Mouse (Mus musculus) NIH3T3 (cell line): ENCODE data around the gene Pde4b.
A peak's percentile ranks its signal among the peaks of the same experiment; 100 is the strongest.

Experiments used
- DNase-seq: peaks from one replicate; pipeline ENCODE4 v3.0.0-alpha.2; 2012; ENCODE audit warnings: low read depth

The Pde4b gene

GRCm38 (mm10) chr4:102177258-102177657 is 89.9 kb downstream of the Pde4b start:
- DNase-seq: no peak

DNA sequence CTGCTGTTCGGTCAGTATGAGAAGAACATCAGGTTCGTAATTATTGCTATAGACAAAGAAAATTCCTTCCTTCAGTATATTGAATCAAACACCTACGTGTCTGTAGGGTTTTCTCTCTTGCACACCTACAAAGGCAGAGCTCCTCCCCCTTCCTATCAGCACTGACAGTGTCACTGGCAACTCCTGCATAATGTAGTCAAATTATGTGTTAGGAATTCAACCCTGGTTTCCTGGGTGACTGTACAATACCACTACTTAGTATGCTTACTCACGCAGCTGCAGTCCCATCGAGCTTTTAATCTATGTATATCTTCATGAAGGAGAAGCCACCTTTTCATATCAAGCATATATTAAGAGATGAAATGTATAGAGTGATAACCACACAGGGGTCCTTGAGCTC is 99.5 kb downstream of the Pde4b start:
- DNase-seq: no peak

DNA sequence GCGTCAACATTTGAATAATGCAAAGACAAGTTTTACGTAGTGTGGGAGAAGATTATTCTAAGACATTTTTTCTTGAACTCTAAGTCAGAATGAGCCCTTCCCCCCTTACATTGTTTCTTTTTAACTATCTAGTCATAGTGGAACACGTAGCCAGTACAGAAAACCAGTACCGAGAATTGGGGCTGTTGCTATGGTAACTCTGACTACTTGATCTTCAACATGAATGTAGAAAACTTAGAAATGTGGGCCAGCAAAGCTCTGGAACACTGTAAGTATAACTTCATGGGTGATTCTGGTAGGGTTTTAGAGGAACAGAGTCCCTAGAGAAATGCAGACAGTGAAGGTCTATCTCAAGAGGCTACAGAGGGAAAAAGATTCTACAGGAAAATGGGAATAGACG is 110.4 kb downstream of the Pde4b start:
- no peak for DNase-seq

GRCm38 (mm10) chr4:102209773-102210172 is 122.4 kb downstream of the Pde4b start:
- no peak for DNase-seq

DNA sequence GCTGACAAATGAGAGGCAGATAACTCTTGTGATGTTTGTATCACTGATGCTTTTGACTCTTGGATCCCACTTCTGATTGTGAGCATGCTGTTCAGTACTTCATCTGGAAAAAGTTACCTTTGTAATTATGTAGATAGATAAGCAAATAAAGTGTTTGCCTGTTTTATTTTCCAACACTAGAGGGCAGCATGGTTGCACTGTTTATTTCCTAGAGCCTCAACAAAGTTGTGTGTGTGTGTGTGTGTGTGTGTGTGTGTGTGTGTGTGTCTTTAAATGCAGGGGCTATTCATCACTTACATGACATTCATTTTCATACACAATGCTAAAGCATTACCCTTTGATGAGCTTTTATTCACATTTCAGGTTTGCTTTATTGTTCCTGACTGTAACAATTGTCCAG is 139.4 kb downstream of the Pde4b start:
- DNase-seq: peak; percentile 75

DNA sequence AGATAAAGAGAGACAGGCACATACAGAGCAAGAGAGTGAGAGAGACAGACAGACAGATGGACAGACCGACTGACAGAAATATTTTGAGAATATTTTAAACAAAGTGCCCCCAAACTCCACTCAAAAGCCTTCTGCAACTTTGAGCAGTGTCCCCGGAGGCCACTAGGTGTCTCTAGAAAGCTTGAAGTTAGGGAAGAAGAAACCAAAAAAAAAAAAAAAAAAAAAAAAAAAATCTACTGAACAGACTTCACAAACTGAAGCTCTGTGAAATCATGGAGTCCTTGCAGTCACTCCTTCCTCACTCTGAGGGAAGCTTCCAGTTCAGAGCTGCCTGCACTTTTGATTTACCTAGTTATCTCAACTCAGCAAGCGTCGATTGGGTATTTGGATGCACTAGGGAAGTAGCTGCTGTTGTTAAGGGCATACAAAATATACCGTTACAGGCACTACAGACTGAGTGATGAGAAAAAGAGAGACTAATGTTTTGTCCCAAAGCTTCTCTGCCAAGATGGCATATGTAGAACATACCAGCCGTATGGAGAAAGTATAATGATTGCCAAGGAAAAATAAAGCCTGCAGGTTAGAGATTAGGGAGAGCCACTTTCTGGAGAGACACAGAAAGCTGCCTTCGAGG is 141.7 kb downstream of the Pde4b start:
- peak; percentile 69 for DNase-seq

- DNase-seq: no peak
These were observed 143.6 kb downstream of the Pde4b start for GRCm38 (mm10) chr4:102230898-102231297.

DNA sequence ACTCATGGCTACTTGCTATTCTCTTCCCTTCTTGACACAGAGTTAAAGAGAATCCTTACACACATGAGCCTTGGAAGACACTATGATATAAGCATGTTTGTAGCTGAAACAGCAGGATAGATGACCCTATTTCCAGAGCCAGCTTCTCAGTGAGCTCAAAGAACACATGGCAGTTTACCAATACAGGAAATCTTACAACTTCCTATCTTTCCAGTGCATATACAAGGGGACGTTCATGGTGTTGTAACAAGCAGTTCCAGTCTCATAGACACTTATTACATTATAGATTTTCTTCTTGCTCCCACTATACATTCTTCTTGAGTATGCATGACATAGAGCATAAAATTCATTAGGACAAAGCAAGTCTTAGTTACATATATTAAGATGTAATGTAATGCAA is 146.3 kb downstream of the Pde4b start:
- no peak for DNase-seq

- DNase-seq: no peak
These were observed 147.8 kb downstream of the Pde4b start for GRCm38 (mm10) chr4:102235151-102235550.

- DNase-seq: no peak
These were observed 151.8 kb downstream of the Pde4b start for GRCm38 (mm10) chr4:102239102-102239501.

- DNase-seq: no peak
These were observed 152.5 kb downstream of the Pde4b start for GRCm38 (mm10) chr4:102239657-102240390.

DNA sequence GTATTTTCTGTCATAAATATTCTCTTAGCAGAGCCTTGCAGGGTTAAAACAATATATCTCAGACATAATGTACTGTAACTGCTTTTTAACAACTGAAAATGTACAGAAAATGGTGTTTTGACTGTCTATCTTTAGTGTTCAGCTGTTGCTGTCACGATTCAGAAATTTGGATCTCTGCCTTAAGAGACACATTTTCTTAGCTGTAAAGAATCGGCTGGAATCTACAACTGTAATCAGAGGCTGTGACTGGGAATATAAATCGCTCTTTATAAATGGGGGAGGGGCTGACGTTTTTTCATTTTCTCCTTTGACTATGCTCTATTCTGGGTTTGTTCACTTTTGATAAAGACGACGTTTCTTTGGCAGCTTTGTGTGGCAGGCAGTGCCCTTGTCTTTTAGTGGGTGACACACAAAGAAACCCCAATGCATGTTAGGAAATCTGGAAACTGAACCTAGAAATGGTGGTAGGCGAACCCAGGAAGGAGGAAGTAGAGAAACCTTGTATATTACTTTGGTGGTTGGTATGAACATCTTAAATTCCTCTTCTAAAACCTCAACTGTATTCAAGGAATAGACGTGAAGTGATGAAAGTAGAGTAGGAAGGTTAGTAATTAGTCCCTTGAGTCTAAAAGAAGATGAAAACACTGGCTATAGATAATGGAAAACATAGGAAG is 153.5 kb downstream of the Pde4b start:
- DNase-seq: no peak

- no peak for DNase-seq
These were observed 166.7 kb downstream of the Pde4b start for GRCm38 (mm10) chr4:102253994-102254393.

- DNase-seq: no peak
These were observed 167.3 kb downstream of the Pde4b start for GRCm38 (mm10) chr4:102254466-102255294.

DNA sequence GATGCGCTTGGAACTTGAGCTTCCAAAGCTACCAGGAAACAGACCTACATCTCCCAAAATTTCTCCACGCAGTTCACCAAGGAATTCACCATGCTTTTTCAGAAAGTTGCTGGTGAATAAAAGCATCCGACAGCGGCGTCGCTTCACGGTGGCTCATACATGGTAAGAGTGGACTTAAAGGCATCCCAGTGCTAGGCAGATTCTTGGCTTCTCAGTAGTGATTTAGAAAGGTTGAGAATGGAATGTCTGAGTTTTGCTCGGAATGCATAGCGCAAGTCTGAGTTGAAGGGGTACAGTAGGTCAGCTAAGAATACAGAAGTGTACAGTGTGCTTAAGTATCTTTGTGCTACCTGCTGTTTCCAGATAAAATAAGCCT is 167.9 kb downstream of the Pde4b start:
- DNase-seq: no peak

DNA sequence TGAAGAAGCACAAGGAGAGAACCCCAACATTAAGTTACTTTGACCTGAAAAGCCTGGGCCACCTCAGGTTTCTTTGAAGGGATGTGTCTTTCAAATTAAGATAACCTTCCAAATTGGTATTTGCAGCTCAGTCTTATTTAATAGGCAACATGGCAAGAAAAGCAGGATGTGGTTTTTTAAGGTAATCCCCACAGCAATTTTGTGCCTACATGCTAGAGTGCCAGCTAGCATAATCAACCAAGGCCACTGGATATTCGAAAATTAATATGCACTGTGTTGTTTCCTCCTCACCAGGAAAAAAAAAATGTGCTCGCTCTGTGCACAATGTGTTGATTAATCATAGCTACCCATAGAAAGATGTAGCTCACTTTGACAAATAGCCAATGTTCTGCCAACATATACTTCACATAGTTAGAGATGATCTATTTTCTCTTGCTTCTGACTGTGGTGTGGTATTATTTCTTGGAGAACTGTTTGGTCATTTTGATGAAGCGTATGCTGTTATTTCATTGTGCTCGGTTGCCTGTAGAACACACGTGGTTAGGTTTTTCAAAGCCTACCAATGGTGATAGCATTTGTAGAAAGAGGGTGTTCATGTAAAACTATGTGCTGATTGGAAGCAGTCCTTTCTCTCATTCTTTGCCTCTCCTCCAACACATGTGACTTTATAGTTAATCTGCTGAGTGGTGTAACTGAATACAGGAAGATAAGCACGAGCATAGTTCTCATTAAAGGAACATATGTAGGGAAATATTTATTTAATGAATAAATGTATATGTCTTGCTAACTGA is 169.0 kb downstream of the Pde4b start:
- DNase-seq: no peak

DNA sequence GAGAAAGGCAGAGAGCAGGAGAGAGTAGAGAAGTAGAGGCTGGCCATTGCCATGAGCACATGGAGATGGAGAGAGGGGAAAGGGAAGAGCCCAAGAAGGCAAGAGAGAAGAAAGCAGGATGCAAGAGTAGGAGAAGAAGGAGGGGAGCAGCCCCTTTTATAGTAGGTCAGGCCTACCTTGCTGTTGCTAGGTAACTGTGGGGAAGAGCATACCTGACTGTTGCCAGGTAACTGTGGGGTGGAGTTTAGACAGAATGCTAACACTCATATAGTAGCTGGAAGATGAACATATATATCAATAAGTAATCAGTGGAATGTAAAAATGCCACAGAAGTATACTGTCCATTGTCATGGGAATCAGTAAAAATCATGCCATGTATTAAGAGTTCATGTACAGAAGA is 172.9 kb downstream of the Pde4b start:
- no peak for DNase-seq

DNA sequence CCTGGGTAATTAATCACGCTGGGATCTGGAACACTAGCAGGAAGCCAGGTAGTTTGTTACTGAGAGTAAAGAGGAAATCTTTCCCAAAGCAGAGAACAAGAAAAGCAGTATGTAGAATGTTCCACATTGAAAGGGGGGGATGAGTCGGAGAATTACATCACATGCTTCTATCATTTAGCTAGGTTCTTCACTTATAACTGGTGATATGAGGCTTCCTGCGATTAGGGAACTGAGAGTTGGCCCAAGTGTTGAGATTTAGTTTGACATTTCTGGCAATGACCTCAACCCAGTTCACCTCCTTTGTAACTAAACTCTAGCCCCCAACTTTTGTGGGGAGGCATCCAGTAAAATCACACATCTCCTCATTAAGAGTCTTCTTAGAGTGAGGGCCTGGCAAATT is 185.0 kb downstream of the Pde4b start:
- no peak for DNase-seq

DNA sequence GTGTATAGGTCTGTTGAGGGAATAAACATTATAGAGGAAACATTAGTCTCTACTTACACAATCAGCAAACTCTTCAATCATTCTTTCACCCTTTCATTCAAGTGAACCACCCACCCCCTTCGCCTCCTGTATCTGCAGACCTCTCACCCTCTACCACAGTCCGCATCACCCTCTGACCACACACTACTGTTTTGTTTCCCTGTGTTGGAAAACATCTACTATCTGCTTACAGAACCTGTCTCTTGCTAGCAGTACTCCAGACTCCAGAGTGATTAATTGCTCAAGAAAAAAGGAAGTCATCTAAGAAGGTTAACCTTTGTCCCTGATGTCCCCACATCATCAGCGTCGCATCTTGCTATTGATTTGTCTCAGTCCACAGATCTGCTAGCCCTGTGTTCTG is 185.4 kb downstream of the Pde4b start:
- no peak for DNase-seq

- DNase-seq: no peak
These were observed 188.4 kb downstream of the Pde4b start for GRCm38 (mm10) chr4:102275716-102276115.

DNA sequence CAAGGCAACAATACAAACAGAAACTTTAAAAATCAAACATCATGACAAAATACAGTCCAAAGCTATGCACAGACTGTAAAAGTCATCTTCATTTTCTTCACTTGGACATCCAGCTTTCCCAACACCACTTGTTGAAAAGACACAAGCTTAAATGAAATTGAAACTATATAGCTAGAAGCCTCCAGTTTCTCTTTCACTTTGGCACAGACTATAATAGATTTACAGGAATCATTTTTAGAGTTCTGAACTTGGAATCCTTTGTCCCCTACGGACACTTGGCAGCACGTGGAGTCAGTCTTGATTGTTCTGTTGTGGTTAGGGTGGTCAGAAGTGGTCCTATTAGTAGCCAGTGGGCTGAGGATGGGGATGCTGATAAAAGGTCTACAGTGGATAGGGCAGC is 191.6 kb downstream of the Pde4b start:
- DNase-seq: no peak

- peak; percentile 49 for DNase-seq
These were observed 199.8 kb downstream of the Pde4b start for GRCm38 (mm10) chr4:102287172-102287571.
